Mouse (Mus musculus) forebrain, embryonic 13.5 days (tissue): ENCODE measurements around the gene Pheta1. TPM values are rescaled to one million over a fixed set of nuclear protein-coding genes. Genes with fewer than 3 reads are reported as not detected.

Source experiments
- ATAC-seq: fragments of 200-750 bp; cut with Nextera tagmentation; 2 replicates; pipeline ENCODE4 v1.8.0; 2017
- H3K27ac ChIP-seq: fragments of 300-500 bp; sonication (generic); 2 replicates; pipeline ENCODE4 v1.5.1; 2015; ENCODE audit warnings: inconsistent platforms, mild to moderate bottlenecking, moderate library complexity
- H3K27me3 ChIP-seq: fragments of 300-500 bp; sonication (generic); 2 replicates; pipeline ENCODE4 v1.6.1; 2015; ENCODE audit warnings: mild to moderate bottlenecking, inconsistent platforms
- H3K36me3 ChIP-seq: fragments of 300-500 bp; sonication (generic); 2 replicates; pipeline ENCODE4 v1.6.1; 2015; ENCODE audit warnings: mild to moderate bottlenecking, inconsistent platforms; ENCODE audit not compliant: poor library complexity, severe bottlenecking
- H3K4me1 ChIP-seq: fragments of 300-500 bp; sonication (generic); 2 replicates; pipeline ENCODE4 v1.6.1; 2015; ENCODE audit warnings: inconsistent platforms
- H3K4me2 ChIP-seq: fragments of 300-500 bp; sonication (generic); 2 replicates; pipeline ENCODE4 v1.6.1; 2015; ENCODE audit warnings: inconsistent platforms, mild to moderate bottlenecking, moderate library complexity
- H3K4me3 ChIP-seq: fragments of 300-500 bp; sonication (generic); 2 replicates; pipeline ENCODE4 v1.5.1; 2015; ENCODE audit warnings: mild to moderate bottlenecking, inconsistent platforms
- H3K9ac ChIP-seq: fragments of 300-500 bp; sonication (generic); 2 replicates; pipeline ENCODE4 v1.6.1; 2015; ENCODE audit warnings: mild to moderate bottlenecking, inconsistent platforms
- H3K9me3 ChIP-seq: fragments of 300-500 bp; sonication (generic); replicated peaks from 2 replicates; pipeline ENCODE4 v1.6.1; 2016; ENCODE audit warnings: inconsistent platforms
- WGBS: fragments of 180-500 bp; shearing (Covaris S2); methylation state at CpG from one replicate; pipeline ENCODE4 v1.1.7; 2015; 5-methylcytosine and 5-hydroxymethylcytosine counted together
- microRNA-seq: library from miRNA; unstranded; fragments of <30 nt; microRNA quantifications from one replicate; pipeline ENCODE4, GENCODE M21; 2016
- polyA plus RNA-seq: library from polyadenylated mRNA; unstranded; fragments of >200 nt; fragmentation: Nextera tagmentation; extraction: Ambion mirVana; gene quantifications from 2 replicates; pipeline ENCODE4 v1.2.1, GENCODE M21; 2015

The Pheta1 gene
- polyA plus RNA-seq, 1 experiment from 2014 or later = 50.7 TPM

GRCm38 (mm10) chr5:121902809-121903745, 54.3 kb downstream of the Pheta1 start:
- no peaks in the 10 kb centered on the region for H3K27me3 ChIP-seq
- H3K36me3 ChIP-seq = no peaks in the 10 kb centered on the region
- peak; percentile 55; the same call in 1 of the 2 replicates for ATAC-seq
- peak overlapping the region; percentile 35 for H3K4me2 ChIP-seq
- no peaks in the 10 kb centered on the region for H3K9me3 ChIP-seq
- 13% methylated on average over 23 of the region's 23 CpGs for WGBS
- H3K4me3 ChIP-seq = no peak overlapping the region
- peak overlapping the region; percentile 74 for H3K27ac ChIP-seq
- 0 out of 2 replicates have a peak overlapping the region, but pooled peaks have one; percentile 37 for H3K9ac ChIP-seq
- H3K4me1 ChIP-seq = peaks cover 31% of the 10 kb centered on the region

Small RNA genes lying within 50 kb of the gene (microRNA-seq; reads per million reads assigned to microRNA genes)
- gene Mir7031 = not detected

Other genes starting within 250 kb of the Pheta1 start
- gene Acad12, start 230.0 kb upstream of the Pheta1 start, polyA plus RNA-seq = 1.0 TPM in 2 replicates
- gene Acad10, start 188.5 kb upstream of the Pheta1 start, polyA plus RNA-seq = 0.87 and 1.8 TPM in 2 replicates
- 40.9 and 42.7 TPM in 2 replicates for gene Brap, start 188.4 kb upstream of the Pheta1 start, polyA plus RNA-seq
- 57.2 and 60.8 TPM in 2 replicates for gene Atxn2, start 137.6 kb upstream of the Pheta1 start, polyA plus RNA-seq
- 4.7 and 4.8 TPM in 2 replicates for gene Sh2b3, start 11.3 kb upstream of the Pheta1 start, polyA plus RNA-seq
- 16.9 and 17.9 TPM in 2 replicates for gene Cux2, start 201.1 kb downstream of the Pheta1 start, polyA plus RNA-seq